Mouse (Mus musculus) liver, embryonic 15.5 days (tissue): ENCODE results near the gene Retreg1. TPM values are rescaled to one million over a fixed set of nuclear protein-coding genes. Genes with fewer than 3 reads are reported as not detected.

Experiments used
- ATAC-seq: fragments of 200-750 bp; cut with Nextera tagmentation; 2 replicates; pipeline ENCODE4 v1.8.0; 2017; ENCODE audit warnings: moderate number of reproducible peaks, mild to moderate bottlenecking, moderate library complexity; ENCODE audit not compliant: insufficient read depth
- H3K27ac ChIP-seq: fragments of 300-500 bp; sonication (generic); replicated peaks from 2 replicates; pipeline ENCODE4 v1.5.1; 2015; ENCODE audit warnings: mild to moderate bottlenecking, inconsistent platforms
- H3K27me3 ChIP-seq: fragments of 300-500 bp; sonication (generic); 2 replicates; pipeline ENCODE4 v1.6.1; 2015; ENCODE audit warnings: mild to moderate bottlenecking, inconsistent platforms
- H3K36me3 ChIP-seq: fragments of 300-500 bp; sonication (generic); replicated peaks from 2 replicates; pipeline ENCODE4 v1.6.1; 2015; ENCODE audit warnings: moderate library complexity, mild to moderate bottlenecking, inconsistent platforms
- H3K4me1 ChIP-seq: fragments of 300-500 bp; sonication (generic); replicated peaks from 2 replicates; pipeline ENCODE4 v1.6.1; 2015; ENCODE audit warnings: inconsistent platforms
- H3K4me2 ChIP-seq: fragments of 300-500 bp; sonication (generic); 2 replicates; pipeline ENCODE4 v1.6.1; 2015; ENCODE audit warnings: moderate library complexity, mild to moderate bottlenecking, inconsistent platforms
- H3K4me3 ChIP-seq: fragments of 300-500 bp; sonication (generic); replicated peaks from 2 replicates; pipeline ENCODE4 v1.5.1; 2015; ENCODE audit warnings: mild to moderate bottlenecking, inconsistent platforms
- H3K9ac ChIP-seq: fragments of 300-500 bp; sonication (generic); 2 replicates; pipeline ENCODE4 v1.6.1; 2015; ENCODE audit warnings: moderate library complexity, mild to moderate bottlenecking, inconsistent platforms
- H3K9me3 ChIP-seq: fragments of 300-500 bp; sonication (generic); replicated peaks from 2 replicates; pipeline ENCODE4 v1.6.1; 2016; ENCODE audit warnings: inconsistent platforms
- WGBS: fragments of 180-500 bp; shearing (Covaris S2); methylation state at CpG from one replicate; pipeline ENCODE4 v1.1.7; 2015; ENCODE audit warnings: mixed read lengths; ENCODE audit not compliant: insufficient replicate concordance; 5-methylcytosine and 5-hydroxymethylcytosine counted together
- polyA plus RNA-seq: library from polyadenylated mRNA; unstranded; fragments of >200 nt; fragmentation: Nextera tagmentation; extraction: Ambion mirVana; gene quantifications from 2 replicates; pipeline ENCODE4 v1.2.1, GENCODE M21; 2015

The Retreg1 gene
- polyA plus RNA-seq, 1 experiment from 2014 or later, result 4.7 TPM

DNA sequence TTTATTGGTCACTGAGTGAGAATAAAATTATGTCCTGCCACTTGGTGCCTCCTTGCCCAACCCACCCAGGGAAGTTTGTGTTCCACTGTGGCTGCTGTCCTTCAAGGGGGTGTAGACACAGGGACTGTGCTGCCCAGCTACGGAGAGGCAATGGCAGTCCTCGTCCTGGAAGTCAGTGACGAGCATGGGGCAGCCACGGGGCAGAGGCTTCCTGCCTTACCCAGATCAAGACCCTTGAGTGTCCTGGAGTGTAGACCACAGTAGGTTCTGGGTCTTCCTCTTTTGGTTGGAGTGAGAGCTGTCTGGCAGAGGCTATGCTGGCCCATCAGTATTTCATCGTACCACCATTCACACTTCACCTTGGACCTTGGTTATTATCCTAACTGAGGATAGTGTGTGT, 37.2 kb downstream of the Retreg1 start:
- Histone ChIP-seq H3K27me3 (no peaks in the 10 kb centered on the region), H3K4me1 (no peaks in the 10 kb centered on the region), H3K36me3 (no peaks in the 10 kb centered on the region), H3K9me3 (no peaks in the 10 kb centered on the region), H3K4me3 (no peak overlapping the region), H3K9ac (no peak overlapping the region), H3K4me2 (no peak overlapping the region), H3K27ac (no peak overlapping the region)
- ATAC-seq, result no peak
- 30% methylated on average over 5 of the region's 5 CpGs for WGBS

DNA sequence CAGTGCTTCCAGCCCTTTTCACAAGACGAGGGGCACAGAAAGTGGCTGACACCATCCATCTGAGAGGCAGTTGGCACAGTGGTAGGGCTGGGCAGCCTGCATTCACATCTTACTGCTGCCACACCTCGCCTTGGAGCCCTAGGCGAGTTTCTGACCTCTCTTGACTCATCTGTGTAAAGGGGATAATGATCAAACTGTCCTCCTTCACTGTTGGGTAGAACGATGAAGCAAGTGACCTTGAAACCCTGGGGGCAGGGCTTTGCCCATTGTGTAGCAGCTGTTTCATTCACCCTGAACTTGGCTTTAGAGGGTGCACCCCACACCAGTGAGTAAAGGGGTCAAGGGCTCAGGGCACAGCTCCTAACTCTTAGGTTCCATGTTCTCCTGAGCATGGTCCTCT, 39.0 kb downstream of the Retreg1 start:
- 56% methylated on average over 4 of the region's 4 CpGs for WGBS

DNA sequence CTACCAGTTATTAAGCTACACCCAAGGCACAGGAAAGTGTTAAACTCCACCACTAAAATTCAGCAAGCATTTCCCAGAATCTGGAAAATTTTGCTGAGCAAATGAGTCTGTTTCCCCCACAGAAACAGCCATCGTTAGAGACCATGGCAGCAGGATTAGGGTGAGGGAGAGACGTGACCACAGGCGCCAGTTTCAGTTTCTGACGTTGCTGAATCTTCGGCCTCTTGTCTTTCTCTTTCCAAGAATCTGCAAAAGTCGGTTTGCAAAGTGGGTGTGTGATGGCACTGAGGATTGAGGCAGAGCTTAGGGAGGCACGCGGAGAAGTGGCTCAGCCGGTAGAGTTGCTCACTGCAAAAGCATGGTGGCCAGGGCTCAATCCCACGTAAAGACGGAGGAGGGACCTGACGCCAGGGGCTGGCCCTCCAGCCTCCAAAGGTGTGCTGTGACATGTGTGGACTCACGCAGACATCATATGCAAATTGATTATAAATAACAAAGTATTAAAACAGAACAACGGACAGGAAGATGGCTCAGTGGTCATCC, 41.5 kb downstream of the Retreg1 start:
- H3K9ac ChIP-seq, result no peak overlapping the region
- ATAC-seq, result no peak
- H3K4me3 ChIP-seq, result no peak overlapping the region
- H3K27me3 ChIP-seq, result no peaks in the 10 kb centered on the region
- no peak overlapping the region for H3K4me2 ChIP-seq
- no peaks in the 10 kb centered on the region for H3K9me3 ChIP-seq
- H3K27ac ChIP-seq, result no peak overlapping the region
- H3K36me3 ChIP-seq, result no peaks in the 10 kb centered on the region
- no peaks in the 10 kb centered on the region for H3K4me1 ChIP-seq
- 59% methylated on average over 14 of the region's 14 CpGs for WGBS

More for the DNA sequence above, 39.0 kb downstream of the Retreg1 start:
- H3K27me3 ChIP-seq, result no peaks in the 10 kb centered on the region
- ATAC-seq, result no peak
- no peak overlapping the region for H3K27ac ChIP-seq
- H3K4me3 ChIP-seq, result no peak overlapping the region
- H3K9me3 ChIP-seq, result no peaks in the 10 kb centered on the region
- no peak overlapping the region for H3K9ac ChIP-seq
- no peaks in the 10 kb centered on the region for H3K36me3 ChIP-seq
- H3K4me2 ChIP-seq, result no peak overlapping the region
- H3K4me1 ChIP-seq, result no peaks in the 10 kb centered on the region

DNA sequence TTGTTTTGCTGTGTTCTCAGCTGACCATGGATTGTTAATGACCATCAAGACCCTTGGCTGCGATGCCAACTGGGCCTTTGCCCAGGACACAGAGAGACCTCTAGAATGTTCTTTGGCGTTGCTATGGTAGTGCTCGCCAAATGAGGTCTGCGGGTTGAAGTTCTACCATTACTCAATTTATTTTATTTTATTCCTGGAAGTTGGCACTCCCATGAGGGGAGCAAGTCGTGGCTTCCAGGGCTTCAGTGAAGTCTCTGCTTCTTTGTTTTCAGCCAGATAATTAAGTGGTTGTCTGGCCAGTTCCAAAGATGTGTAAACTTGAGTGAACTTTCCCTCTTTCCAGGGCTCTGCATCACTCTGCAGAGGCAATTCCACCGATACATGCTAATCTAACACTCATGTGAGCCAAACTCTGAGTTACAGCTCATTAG, 43.6 kb downstream of the Retreg1 start:
- Histone ChIP-seq H3K36me3 (no peaks in the 10 kb centered on the region), H3K27me3 (no peaks in the 10 kb centered on the region), H3K4me1 (0 out of 2 replicates have a peak, but pooled peaks cover 7% of the 10 kb centered on the region), H3K27ac (no peak overlapping the region), H3K9ac (no peak overlapping the region), H3K9me3 (no peaks in the 10 kb centered on the region), H3K4me2 (no peak overlapping the region), H3K4me3 (no peak overlapping the region)
- no peak for ATAC-seq
- 66% methylated on average over 6 of the region's 6 CpGs for WGBS

DNA sequence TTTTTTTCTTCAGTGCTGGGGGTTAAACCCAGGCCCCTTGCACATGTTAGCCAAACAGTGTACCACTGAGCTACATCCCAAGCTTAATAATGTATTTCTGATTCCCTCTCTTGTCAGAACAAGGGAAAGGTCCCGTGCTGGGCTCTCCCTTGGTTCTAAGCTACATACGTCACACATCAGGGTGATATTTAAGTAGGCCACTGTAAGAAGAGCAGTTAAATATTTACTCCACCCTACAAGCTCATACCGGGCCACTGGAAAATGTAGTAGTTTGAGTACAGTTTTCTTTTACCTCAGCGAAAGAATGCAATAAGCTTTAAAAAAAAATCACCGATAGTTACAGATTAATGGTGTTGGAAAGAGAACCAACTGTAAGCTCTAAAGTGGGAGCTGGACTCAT, 46.9 kb downstream of the Retreg1 start:
- 0 out of 2 replicates have a peak, but pooled peaks cover 7% of the 10 kb centered on the region for H3K4me1 ChIP-seq
- H3K9me3 ChIP-seq, result no peaks in the 10 kb centered on the region
- H3K27me3 ChIP-seq, result no peaks in the 10 kb centered on the region
- no peak for ATAC-seq
- no peak overlapping the region for H3K4me2 ChIP-seq
- 65% methylated on average over 5 of the region's 5 CpGs for WGBS
- no peak overlapping the region for H3K9ac ChIP-seq
- H3K4me3 ChIP-seq, result no peak overlapping the region
- H3K36me3 ChIP-seq, result no peaks in the 10 kb centered on the region
- no peak overlapping the region for H3K27ac ChIP-seq

DNA sequence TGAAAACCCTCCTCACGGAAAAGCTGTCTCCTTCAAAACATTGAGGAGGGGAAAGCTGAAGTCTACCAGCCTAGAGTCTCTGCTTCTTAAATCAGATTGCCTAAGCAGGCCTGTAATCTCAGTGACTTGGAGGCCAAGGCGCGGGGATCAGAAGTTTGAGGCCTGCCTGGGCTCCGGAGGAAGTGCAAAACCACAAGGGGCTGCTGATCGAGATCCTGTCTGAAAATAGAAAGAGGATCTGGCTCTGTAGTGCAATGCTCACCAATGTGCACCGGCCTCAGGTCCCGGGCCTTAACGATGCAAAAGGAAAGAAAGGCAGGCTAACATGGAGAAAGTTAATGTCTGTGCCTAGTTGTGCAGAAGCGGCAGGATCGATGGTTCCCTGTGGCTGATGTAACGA, 48.6 kb downstream of the Retreg1 start:
- 13% methylated on average over 11 of the region's 11 CpGs for WGBS

DNA sequence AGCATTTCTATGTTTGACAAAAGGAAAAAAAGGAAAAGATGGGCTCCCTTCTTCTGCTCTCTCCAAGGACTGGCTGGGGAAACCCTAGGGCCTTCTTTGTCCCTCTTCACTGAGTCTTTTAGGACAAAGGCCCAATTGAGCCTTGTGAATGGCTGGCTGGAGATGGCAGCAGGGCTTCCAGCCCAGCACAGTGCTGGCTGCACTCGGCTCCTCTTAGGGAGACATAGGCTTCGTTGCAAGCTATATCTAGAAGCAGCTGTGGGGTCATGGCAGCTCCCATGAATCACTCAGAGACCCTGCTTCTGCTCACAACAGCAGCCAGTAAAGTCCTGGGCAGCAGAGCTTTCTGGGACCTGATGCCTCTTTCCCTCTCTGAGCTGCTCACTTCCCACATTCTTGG, 50.3 kb downstream of the Retreg1 start:
- H3K4me3 ChIP-seq, result no peak overlapping the region
- no peak for ATAC-seq
- H3K27ac ChIP-seq, result no peak overlapping the region
- no peak overlapping the region for H3K4me2 ChIP-seq
- no peaks in the 10 kb centered on the region for H3K36me3 ChIP-seq
- no peaks in the 10 kb centered on the region for H3K27me3 ChIP-seq
- no peak overlapping the region for H3K9ac ChIP-seq
- no peaks in the 10 kb centered on the region for H3K9me3 ChIP-seq
- 0 out of 2 replicates have a peak, but pooled peaks cover 7% of the 10 kb centered on the region for H3K4me1 ChIP-seq
- WGBS, result 66% methylated on average over 2 of the region's 2 CpGs

More for the DNA sequence above, 48.6 kb downstream of the Retreg1 start:
- Histone ChIP-seq H3K4me1 (0 out of 2 replicates have a peak, but pooled peaks cover 7% of the 10 kb centered on the region), H3K27me3 (no peaks in the 10 kb centered on the region), H3K4me3 (no peak overlapping the region), H3K36me3 (no peaks in the 10 kb centered on the region), H3K4me2 (no peak overlapping the region), H3K27ac (no peak overlapping the region), H3K9me3 (no peaks in the 10 kb centered on the region), H3K9ac (no peak overlapping the region)
- no peak for ATAC-seq

DNA sequence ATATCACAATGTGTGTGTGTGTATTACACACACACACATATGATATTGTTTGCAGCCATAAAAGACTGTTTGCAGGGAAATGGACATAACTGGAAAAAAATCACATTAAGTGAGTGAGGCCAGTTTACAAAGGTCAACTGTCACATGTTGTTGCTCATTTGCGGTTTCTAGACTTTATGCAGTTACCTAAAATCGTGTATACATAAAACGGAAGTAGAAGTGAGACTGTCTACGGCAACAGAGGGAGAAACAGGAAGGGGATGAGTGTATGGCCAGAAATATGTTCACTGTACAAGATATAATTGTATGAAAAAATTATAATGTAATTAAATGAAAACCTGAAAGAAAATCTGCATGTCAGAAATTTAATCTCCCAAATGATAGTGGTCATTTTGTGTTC, 53.8 kb downstream of the Retreg1 start:
- Histone ChIP-seq H3K9ac (no peak overlapping the region), H3K4me1 (no peaks in the 10 kb centered on the region), H3K27ac (no peak overlapping the region), H3K4me3 (no peak overlapping the region), H3K36me3 (no peaks in the 10 kb centered on the region), H3K27me3 (no peaks in the 10 kb centered on the region), H3K4me2 (no peak overlapping the region), H3K9me3 (no peaks in the 10 kb centered on the region)
- 57% methylated on average over 4 of the region's 4 CpGs for WGBS
- no peak for ATAC-seq

DNA sequence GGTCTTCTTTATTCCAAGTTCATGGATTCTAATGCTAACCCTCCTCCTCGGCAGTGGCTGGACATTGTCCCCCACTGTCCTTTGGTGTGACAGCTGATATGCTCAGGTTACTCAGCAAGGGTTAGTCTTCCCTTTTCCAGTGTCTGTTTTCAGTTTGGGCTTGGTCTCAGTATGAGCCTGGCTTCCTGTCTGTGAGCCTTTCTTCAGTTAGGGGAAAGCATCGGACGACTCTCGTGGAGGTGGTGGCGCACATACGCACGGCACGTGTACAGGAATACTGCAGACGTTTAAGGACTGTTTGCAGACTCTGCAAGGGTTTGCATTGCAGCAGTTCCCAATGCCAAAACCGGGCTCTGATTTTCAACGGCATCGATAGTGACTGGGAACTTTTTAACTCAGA, 54.6 kb downstream of the Retreg1 start:
- no peaks in the 10 kb centered on the region for H3K36me3 ChIP-seq
- no peak overlapping the region for H3K9ac ChIP-seq
- no peak overlapping the region for H3K4me3 ChIP-seq
- no peak overlapping the region for H3K27ac ChIP-seq
- H3K4me1 ChIP-seq, result no peaks in the 10 kb centered on the region
- ATAC-seq, result no peak
- no peaks in the 10 kb centered on the region for H3K27me3 ChIP-seq
- H3K4me2 ChIP-seq, result no peak overlapping the region
- no peaks in the 10 kb centered on the region for H3K9me3 ChIP-seq
- WGBS, result 37% methylated on average over 12 of the region's 12 CpGs

DNA sequence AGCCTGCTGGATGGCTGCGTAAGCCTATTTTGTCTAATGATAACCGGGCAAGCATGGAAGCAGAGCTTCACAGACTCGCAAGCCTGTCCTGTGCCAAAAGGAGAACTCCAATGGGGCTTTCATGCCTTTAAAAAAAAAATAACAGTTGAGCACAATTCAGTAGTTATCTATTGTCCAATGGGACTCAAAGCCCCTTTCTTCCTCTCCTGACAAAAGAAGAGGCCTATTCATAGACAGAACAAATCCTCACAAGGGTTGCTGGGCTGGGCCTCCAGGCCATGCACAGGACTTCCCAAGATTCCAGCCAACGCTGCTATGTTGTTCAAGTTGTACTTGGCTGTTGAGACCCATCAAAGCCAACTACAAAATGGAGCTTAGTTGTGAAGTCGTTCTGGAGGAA, 56.0 kb downstream of the Retreg1 start:
- no peak overlapping the region for H3K9ac ChIP-seq
- H3K27ac ChIP-seq, result no peak overlapping the region
- H3K27me3 ChIP-seq, result no peaks in the 10 kb centered on the region
- WGBS, result 62% methylated on average over 5 of the region's 5 CpGs
- H3K36me3 ChIP-seq, result no peaks in the 10 kb centered on the region
- no peak for ATAC-seq
- H3K9me3 ChIP-seq, result no peaks in the 10 kb centered on the region
- H3K4me2 ChIP-seq, result no peak overlapping the region
- no peak overlapping the region for H3K4me3 ChIP-seq
- no peaks in the 10 kb centered on the region for H3K4me1 ChIP-seq

DNA sequence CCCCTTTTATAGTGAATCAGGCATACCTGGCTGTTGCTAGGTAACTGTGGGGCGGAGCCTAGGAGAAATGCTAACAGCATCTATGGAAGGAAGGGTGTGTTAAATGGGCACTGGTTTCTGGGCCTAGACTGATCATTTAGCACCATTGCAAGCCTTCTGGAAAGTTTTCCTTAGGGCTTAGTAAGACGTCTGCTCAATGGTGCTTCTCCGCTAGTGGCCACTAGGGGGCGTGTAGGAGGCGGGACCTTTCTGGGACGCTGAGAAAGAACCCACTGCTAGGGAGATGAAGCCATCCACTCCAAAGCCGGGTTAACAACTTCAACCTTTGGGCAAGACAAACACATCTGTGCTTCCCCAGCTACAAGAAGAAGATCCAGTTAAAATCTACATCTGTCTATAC, 57.6 kb downstream of the Retreg1 start:
- H3K27ac ChIP-seq, result no peak overlapping the region
- ATAC-seq, result no peak; the same call in 1 of the 2 replicates
- no peaks in the 10 kb centered on the region for H3K27me3 ChIP-seq
- H3K4me3 ChIP-seq, result no peak overlapping the region
- no peak overlapping the region for H3K9ac ChIP-seq
- H3K4me1 ChIP-seq, result no peaks in the 10 kb centered on the region
- H3K36me3 ChIP-seq, result no peaks in the 10 kb centered on the region
- no peaks in the 10 kb centered on the region for H3K9me3 ChIP-seq
- WGBS, result 5% methylated on average over 7 of the region's 7 CpGs
- no peak overlapping the region for H3K4me2 ChIP-seq

DNA sequence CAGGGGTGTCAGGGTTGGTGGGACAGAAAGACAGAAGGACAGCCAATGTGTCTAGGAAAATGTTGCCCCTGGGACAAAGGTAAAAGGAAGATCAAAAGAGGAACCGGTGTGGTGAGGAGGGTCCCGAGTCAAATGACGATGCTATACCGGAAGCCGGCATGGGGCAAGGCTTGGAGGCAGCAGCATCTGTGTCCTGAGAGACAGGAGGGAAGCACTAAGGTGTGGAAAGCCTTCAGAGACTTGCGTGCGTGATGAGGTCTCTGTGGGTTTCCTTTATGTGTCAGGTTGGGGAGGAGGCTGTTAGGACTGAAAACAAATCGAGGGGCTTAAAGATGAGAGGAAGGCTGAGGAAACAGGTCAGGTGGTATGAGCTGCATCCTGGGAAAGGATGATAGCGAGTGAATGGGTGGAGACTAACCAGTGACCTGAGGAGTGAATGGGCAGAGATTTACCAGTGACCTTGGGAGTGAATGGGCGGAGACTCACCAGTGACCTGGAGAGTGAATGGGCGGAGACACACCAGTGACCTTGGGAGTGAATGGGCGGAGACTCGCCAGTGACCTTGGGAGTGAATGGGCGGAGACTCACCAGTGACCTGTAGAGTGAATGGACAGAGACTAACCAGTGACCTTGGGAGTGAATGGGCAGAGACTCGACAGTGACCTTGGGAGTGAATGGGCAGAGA, 60.1 kb downstream of the Retreg1 start:
- H3K27ac ChIP-seq, result no peak overlapping the region

More for the DNA sequence above, 60.1 kb downstream of the Retreg1 start:
- Histone ChIP-seq H3K27me3 (no peaks in the 10 kb centered on the region), H3K9ac (no peak overlapping the region), H3K4me2 (no peak overlapping the region), H3K4me3 (no peak overlapping the region), H3K36me3 (no peaks in the 10 kb centered on the region), H3K4me1 (no peaks in the 10 kb centered on the region), H3K9me3 (no peaks in the 10 kb centered on the region)
- ATAC-seq, result no peak
- WGBS, result 71% methylated on average over 15 of the region's 15 CpGs
